In the genomic region with DNA sequence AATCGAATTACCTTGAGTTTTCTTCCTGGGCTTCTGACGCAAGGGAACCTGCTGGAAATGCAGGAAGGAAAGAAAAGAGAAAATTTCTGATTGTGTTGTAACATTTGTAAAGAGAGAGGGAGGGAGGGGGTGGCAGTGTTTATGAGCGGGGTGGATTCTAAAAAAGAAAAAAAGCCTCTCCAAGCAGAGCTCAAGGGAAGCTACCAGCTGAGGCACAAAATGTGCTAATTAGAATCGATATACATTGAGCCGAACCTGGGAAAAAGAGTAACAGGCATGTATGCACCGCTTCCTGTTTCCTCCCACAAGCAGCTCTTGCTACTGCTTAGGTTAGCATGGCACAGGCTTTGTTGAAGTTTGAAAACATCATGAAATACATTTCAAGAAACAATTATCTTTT, we compare ENCODE assay signal across 8 mouse cellular contexts.
DNase-seq lines count a peak whose midpoint lies in the region; ATAC-seq lines count a peak whose summit lies in the region.

No protein-coding gene starts in this region.

- H3K4me2 ChIP-seq in heart, embryonic 14.5 days (ENCODE audit: low read length), result peak overlapping the region; percentile 53
- H3K4me2 ChIP-seq in embryonic facial prominence, embryonic 15.5 days (replicated peaks), result peak overlapping the region; percentile 22
- H3K4me2 ChIP-seq in liver, embryonic 13.5 days, result 0 out of 2 replicates have a peak overlapping the region, but pooled peaks have one; percentile 8

- no peak for ATAC-seq in heart, embryonic 14.5 days (ENCODE audit: insufficient number of reproducible peaks, insufficient read depth, low FRiP score, low read depth)
- no peak; the same call in 1 of the 2 replicates for ATAC-seq in embryonic facial prominence, embryonic 15.5 days (ENCODE audit: insufficient number of reproducible peaks, low FRiP score, low TSS enrichment, low read depth)
- no peak for ATAC-seq in liver, embryonic 13.5 days (ENCODE audit: low read depth)

- H3K4me1 ChIP-seq in heart, embryonic 14.5 days (ENCODE audit: control insufficient read depth in 2 of 2, insufficient read depth in 2 of 2, low read length in 2 of 2), result no peaks in the 10 kb centered on the region; a peak in 1 of 4 replicates
- no peaks in the 10 kb centered on the region for H3K4me1 ChIP-seq in embryonic facial prominence, embryonic 15.5 days
- H3K4me1 ChIP-seq in liver, embryonic 13.5 days (replicated peaks), result no peaks in the 10 kb centered on the region

- H3K4me3 ChIP-seq in heart, embryonic 14.5 days (ENCODE audit: control insufficient read depth in 1 of 2, insufficient read depth in 1 of 2, low read depth in 1 of 2, low read length in 2 of 2), result peak overlapping the region in 1 of 2 experiments; percentile 13; a peak in 2 of 4 replicates
- H3K4me3 ChIP-seq in embryonic facial prominence, embryonic 15.5 days (replicated peaks), result peak overlapping the region; percentile 21; the same call in 1 of the 2 replicates
- H3K4me3 ChIP-seq in liver, embryonic 13.5 days (replicated peaks), result no peak overlapping the region

- no peaks in the 10 kb centered on the region for H3K36me3 ChIP-seq in heart, embryonic 14.5 days (ENCODE audit: control insufficient read depth, insufficient read depth, low read length)
- H3K36me3 ChIP-seq in embryonic facial prominence, embryonic 15.5 days, result no peaks in the 10 kb centered on the region
- no peaks in the 10 kb centered on the region for H3K36me3 ChIP-seq in liver, embryonic 13.5 days

- no peaks in the 10 kb centered on the region for H3K27me3 ChIP-seq in heart, embryonic 14.5 days (ENCODE audit: control insufficient read depth, insufficient read depth, low read length)
- no peaks in the 10 kb centered on the region for H3K27me3 ChIP-seq in embryonic facial prominence, embryonic 15.5 days
- H3K27me3 ChIP-seq in liver, embryonic 13.5 days, result no peaks in the 10 kb centered on the region

- H3K9ac ChIP-seq in heart, embryonic 14.5 days (ENCODE audit: low read length), result peak overlapping the region; percentile 34; the same call in 1 of the 2 replicates
- H3K9ac ChIP-seq in embryonic facial prominence, embryonic 15.5 days, result no peak overlapping the region
- H3K9ac ChIP-seq in liver, embryonic 13.5 days, result no peak overlapping the region

- DNase-seq in heart, postnatal 4 days, result no peak
- peak; percentile 66 for DNase-seq in CD4-positive helper T cell, adult 2 months (ENCODE audit: low read depth, low spot score)
- no peak for DNase-seq in liver, embryonic 13.5 days
- peak; percentile 53 for DNase-seq in thymus, postnatal 14 days
- DNase-seq in layer of hippocampus, adult 9-11 months, result no peak
- DNase-seq in urinary bladder, postnatal 10 days (ENCODE audit: low spot score), result no peak

- H3K27ac ChIP-seq in heart, embryonic 14.5 days (replicated peaks in 1 of 2; ENCODE audit: control insufficient read depth in 1 of 2, insufficient read depth in 1 of 2, low read depth in 2 of 2, low read length in 2 of 2), result no peak overlapping the region
- no peak overlapping the region for H3K27ac ChIP-seq in embryonic facial prominence, embryonic 15.5 days (replicated peaks)
- no peak overlapping the region for H3K27ac ChIP-seq in liver, embryonic 13.5 days

- no peaks in the 10 kb centered on the region for H3K9me3 ChIP-seq in heart, embryonic 14.5 days (ENCODE audit: control insufficient read depth, low read length)
- no peaks in the 10 kb centered on the region for H3K9me3 ChIP-seq in embryonic facial prominence, embryonic 15.5 days (replicated peaks)
- H3K9me3 ChIP-seq in liver, embryonic 13.5 days (replicated peaks), result no peaks in the 10 kb centered on the region

- WGBS in heart, embryonic 14.5 days, result 22% methylated on average over 6 of the region's 6 CpGs
- WGBS in embryonic facial prominence, embryonic 15.5 days, result 22% methylated on average over 6 of the region's 6 CpGs
- 13% methylated on average over 6 of the region's 6 CpGs for WGBS in liver, embryonic 13.5 days (ENCODE audit: insufficient replicate concordance)

Comparison
In these comparisons a context has a peak if more than half of its experiments do, and no peak if none do; other contexts are left out.
1. DNase-seq: peak in CD4-positive helper T cell, adult 2 months (single experiment) and thymus, postnatal 14 days (single experiment); none in heart, postnatal 4 days (single experiment), liver, embryonic 13.5 days (single experiment), layer of hippocampus, adult 9-11 months (single experiment) and urinary bladder, postnatal 10 days (single experiment).
2. Peak in every context shown above with its lines, with median percentiles within 50 percentile points of each other: H3K4me2 ChIP-seq.